Mouse (Mus musculus): Measurements from ENCODE around the gene P2ry12. TPM values are rescaled to one million over a fixed set of nuclear protein-coding genes. Genes with fewer than 3 reads are reported as not detected.

Gene P2ry12
- polyA plus RNA-seq, 1 experiment from 2014 or later: 2.2 TPM

- Histone ChIP-seq H3K36me3 (replicated peaks; ENCODE audit: control insufficient read depth, insufficient read depth, low read depth, low read length) (no peaks in the 10 kb centered on the region), H3K4me3 (ENCODE audit: low read depth, low read length) (no peak overlapping the region), H3K9me3 (replicated peaks; ENCODE audit: control insufficient read depth, low read length) (no peaks in the 10 kb centered on the region), H3K4me1 (ENCODE audit: control insufficient read depth, insufficient read depth, low read length) (no peaks in the 10 kb centered on the region), H3K4me2 (ENCODE audit: low read depth, low read length) (no peak overlapping the region), H3K27ac (replicated peaks; ENCODE audit: low read depth, low read length) (no peak overlapping the region), H3K9ac (replicated peaks; ENCODE audit: low read length) (no peak overlapping the region), H3K27me3 (ENCODE audit: control insufficient read depth, insufficient read depth, low read length) (no peaks in the 10 kb centered on the region)
- DNase-seq (ENCODE audit: low spot score): no peak
- 53% methylated on average over 5 of the region's 5 CpGs for WGBS
- no peak for ATAC-seq (replicated peaks; ENCODE audit: insufficient number of reproducible peaks, low FRiP score, low TSS enrichment, low read depth)
These were observed 1.9 kb downstream of the P2ry12 start for GRCm38 (mm10) chr3:59260745-59261144.

DNA sequence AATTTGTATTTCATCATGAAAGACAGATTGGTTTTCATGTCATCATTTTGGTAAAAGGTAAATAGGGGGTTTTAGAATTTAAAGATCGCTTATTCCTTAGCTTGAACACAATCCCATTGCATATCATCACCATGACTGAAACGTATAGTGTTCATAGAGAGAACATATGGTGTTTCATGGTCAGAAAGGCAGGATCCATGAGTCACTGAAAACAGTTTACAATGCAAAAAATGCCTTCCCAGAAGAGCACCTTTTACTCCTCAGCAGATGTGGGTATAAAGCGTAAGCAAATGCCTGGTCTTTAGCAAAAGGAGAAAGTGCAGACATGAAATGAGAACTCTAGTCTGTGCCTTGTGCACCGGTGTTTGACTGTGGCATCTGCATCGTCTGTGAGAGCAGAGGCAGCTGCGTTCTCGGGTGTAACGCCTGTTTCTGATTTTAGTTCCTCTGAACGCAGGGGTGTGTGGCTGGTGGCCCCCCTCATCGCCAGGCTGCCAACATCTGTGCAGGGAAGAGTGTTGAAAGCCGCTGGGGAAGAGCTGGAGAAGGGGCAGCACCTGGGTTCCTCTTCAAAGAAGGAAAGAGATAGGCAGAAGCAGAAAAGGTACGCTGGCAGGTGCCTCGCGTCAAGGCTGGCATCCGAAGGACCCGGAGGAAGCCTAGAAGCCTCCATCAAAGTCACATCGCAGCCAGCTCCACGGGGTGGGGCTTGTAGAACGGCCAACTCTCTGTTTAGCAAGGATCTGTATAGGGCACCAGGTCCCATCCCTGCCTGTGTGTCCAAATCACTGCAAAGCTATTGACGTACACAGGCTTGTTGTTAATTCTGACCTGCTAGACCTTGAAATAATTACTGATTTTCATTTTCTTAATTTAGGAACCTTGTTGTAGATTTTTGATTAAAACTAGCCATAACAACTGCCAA is 4.7 kb downstream of the P2ry12 start:
- Histone ChIP-seq H3K4me1 (ENCODE audit: control insufficient read depth, insufficient read depth, low read length) (no peaks in the 10 kb centered on the region), H3K4me2 (ENCODE audit: low read depth, low read length) (no peak overlapping the region), H3K27ac (replicated peaks; ENCODE audit: low read depth, low read length) (no peak overlapping the region), H3K9me3 (replicated peaks; ENCODE audit: control insufficient read depth, low read length) (no peaks in the 10 kb centered on the region), H3K27me3 (ENCODE audit: control insufficient read depth, insufficient read depth, low read length) (no peaks in the 10 kb centered on the region), H3K9ac (replicated peaks; ENCODE audit: low read length) (no peak overlapping the region), H3K4me3 (ENCODE audit: low read depth, low read length) (no peak overlapping the region), H3K36me3 (replicated peaks; ENCODE audit: control insufficient read depth, insufficient read depth, low read depth, low read length) (no peaks in the 10 kb centered on the region)
- DNase-seq (ENCODE audit: low spot score) (peak; percentile 53), ATAC-seq (replicated peaks; ENCODE audit: insufficient number of reproducible peaks, low FRiP score, low TSS enrichment, low read depth) (no peak)
- 64% methylated on average over 20 of the region's 20 CpGs for WGBS

- WGBS: 95% methylated on average over 1 of the region's 1 CpGs
- no peaks in the 10 kb centered on the region for H3K27me3 ChIP-seq (ENCODE audit: control insufficient read depth, insufficient read depth, low read length)
- H3K4me1 ChIP-seq (ENCODE audit: control insufficient read depth, insufficient read depth, low read length): no peaks in the 10 kb centered on the region
- no peak overlapping the region for H3K27ac ChIP-seq (replicated peaks; ENCODE audit: low read depth, low read length)
- DNase-seq (ENCODE audit: low spot score): no peak
- no peak overlapping the region for H3K9ac ChIP-seq (replicated peaks; ENCODE audit: low read length)
- no peak overlapping the region for H3K4me3 ChIP-seq (ENCODE audit: low read depth, low read length)
- H3K4me2 ChIP-seq (ENCODE audit: low read depth, low read length): no peak overlapping the region
- ATAC-seq (replicated peaks; ENCODE audit: insufficient number of reproducible peaks, low FRiP score, low TSS enrichment, low read depth): no peak
- H3K36me3 ChIP-seq (replicated peaks; ENCODE audit: control insufficient read depth, insufficient read depth, low read depth, low read length): no peaks in the 10 kb centered on the region
- H3K9me3 ChIP-seq (replicated peaks; ENCODE audit: control insufficient read depth, low read length): no peaks in the 10 kb centered on the region
These were observed 12.2 kb downstream of the P2ry12 start for GRCm38 (mm10) chr3:59250454-59250853.

DNA sequence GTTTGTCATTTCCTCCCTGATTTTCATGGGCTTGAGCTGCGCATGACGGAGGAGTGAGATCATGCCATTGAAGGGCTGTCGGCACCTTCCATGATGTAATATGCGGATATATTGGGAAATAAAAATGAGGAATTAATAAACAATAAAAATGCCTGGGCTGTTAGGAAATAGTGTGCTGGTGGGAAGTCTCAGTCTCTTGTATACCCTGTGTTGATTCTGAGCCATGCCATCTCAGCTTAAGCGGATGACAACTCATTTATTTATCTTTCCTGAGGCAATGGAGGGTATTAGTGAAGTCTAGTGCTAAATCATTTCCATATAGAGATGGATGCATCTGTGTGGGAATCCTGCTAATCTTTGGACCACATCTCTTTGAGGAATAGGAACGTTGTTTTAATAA is 14.6 kb downstream of the P2ry12 start:
- 84% methylated on average over 6 of the region's 6 CpGs for WGBS
- H3K4me3 ChIP-seq (ENCODE audit: low read depth, low read length): no peak overlapping the region
- ATAC-seq (replicated peaks; ENCODE audit: insufficient number of reproducible peaks, low FRiP score, low TSS enrichment, low read depth) (no peak), DNase-seq (ENCODE audit: low spot score) (no peak)
- no peaks in the 10 kb centered on the region for H3K9me3 ChIP-seq (replicated peaks; ENCODE audit: control insufficient read depth, low read length)
- no peak overlapping the region for H3K9ac ChIP-seq (replicated peaks; ENCODE audit: low read length)
- no peak overlapping the region for H3K4me2 ChIP-seq (ENCODE audit: low read depth, low read length)
- H3K27ac ChIP-seq (replicated peaks; ENCODE audit: low read depth, low read length): no peak overlapping the region
- no peaks in the 10 kb centered on the region for H3K27me3 ChIP-seq (ENCODE audit: control insufficient read depth, insufficient read depth, low read length)
- H3K4me1 ChIP-seq (ENCODE audit: control insufficient read depth, insufficient read depth, low read length): no peaks in the 10 kb centered on the region
- H3K36me3 ChIP-seq (replicated peaks; ENCODE audit: control insufficient read depth, insufficient read depth, low read depth, low read length): no peaks in the 10 kb centered on the region

DNA sequence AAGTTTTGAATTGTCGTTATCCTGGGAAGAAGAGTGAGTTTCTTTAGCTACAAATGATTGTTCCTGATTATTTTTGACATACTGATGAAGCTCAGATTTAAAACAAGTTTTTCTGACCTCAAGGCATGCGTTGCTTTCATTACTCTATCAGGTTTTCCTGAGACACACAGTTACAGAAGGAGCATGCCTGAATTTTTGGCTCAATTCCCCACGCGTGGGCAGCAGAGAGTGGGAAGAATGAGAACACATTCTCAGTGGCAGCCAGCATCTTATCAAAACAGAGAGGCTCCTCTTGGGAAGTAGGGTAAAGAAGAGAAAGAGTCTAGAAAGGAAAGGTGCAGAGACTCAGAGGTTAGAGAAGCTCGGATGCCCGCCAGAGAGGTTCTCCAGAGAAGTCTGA is 19.3 kb downstream of the P2ry12 start:
- Histone ChIP-seq H3K4me2 (ENCODE audit: low read depth, low read length) (no peak overlapping the region), H3K4me1 (ENCODE audit: control insufficient read depth, insufficient read depth, low read length) (no peaks in the 10 kb centered on the region), H3K27ac (replicated peaks; ENCODE audit: low read depth, low read length) (no peak overlapping the region), H3K36me3 (replicated peaks; ENCODE audit: control insufficient read depth, insufficient read depth, low read depth, low read length) (no peaks in the 10 kb centered on the region), H3K9me3 (replicated peaks; ENCODE audit: control insufficient read depth, low read length) (no peaks in the 10 kb centered on the region), H3K27me3 (ENCODE audit: control insufficient read depth, insufficient read depth, low read length) (no peaks in the 10 kb centered on the region), H3K4me3 (ENCODE audit: low read depth, low read length) (no peak overlapping the region), H3K9ac (replicated peaks; ENCODE audit: low read length) (no peak overlapping the region)
- 78% methylated on average over 6 of the region's 6 CpGs for whole genome bisulfite sequencing
- ATAC-seq (replicated peaks; ENCODE audit: insufficient number of reproducible peaks, low FRiP score, low TSS enrichment, low read depth) (no peak), DNase-seq (ENCODE audit: low spot score) (no peak)

- no peak for ATAC-seq (replicated peaks; ENCODE audit: insufficient number of reproducible peaks, low FRiP score, low TSS enrichment, low read depth)
- Histone ChIP-seq H3K36me3 (replicated peaks; ENCODE audit: control insufficient read depth, insufficient read depth, low read depth, low read length) (no peaks in the 10 kb centered on the region), H3K9ac (replicated peaks; ENCODE audit: low read length) (no peak overlapping the region), H3K27me3 (ENCODE audit: control insufficient read depth, insufficient read depth, low read length) (no peaks in the 10 kb centered on the region), H3K4me3 (ENCODE audit: low read depth, low read length) (no peak overlapping the region), H3K4me2 (ENCODE audit: low read depth, low read length) (no peak overlapping the region), H3K27ac (replicated peaks; ENCODE audit: low read depth, low read length) (no peak overlapping the region), H3K9me3 (replicated peaks; ENCODE audit: control insufficient read depth, low read length) (no peaks in the 10 kb centered on the region), H3K4me1 (ENCODE audit: control insufficient read depth, insufficient read depth, low read length) (no peaks in the 10 kb centered on the region)
- DNase-seq (ENCODE audit: low spot score): no peak
- WGBS: 65% methylated on average over 5 of the region's 5 CpGs
These were observed 27.8 kb downstream of the P2ry12 start for GRCm38 (mm10) chr3:59234878-59235277.

- no peaks in the 10 kb centered on the region for H3K36me3 ChIP-seq (replicated peaks; ENCODE audit: control insufficient read depth, insufficient read depth, low read depth, low read length)
- H3K9me3 ChIP-seq (replicated peaks; ENCODE audit: control insufficient read depth, low read length): no peaks in the 10 kb centered on the region
- ATAC-seq (replicated peaks; ENCODE audit: insufficient number of reproducible peaks, low FRiP score, low TSS enrichment, low read depth): no peak
- 78% methylated on average over 3 of the region's 3 CpGs for WGBS
- no peak overlapping the region for H3K9ac ChIP-seq (replicated peaks; ENCODE audit: low read length)
- DNase-seq (ENCODE audit: low spot score): peak; percentile 5
- no peak overlapping the region for H3K4me2 ChIP-seq (ENCODE audit: low read depth, low read length)
- no peak overlapping the region for H3K27ac ChIP-seq (replicated peaks; ENCODE audit: low read depth, low read length)
- no peak overlapping the region for H3K4me3 ChIP-seq (ENCODE audit: low read depth, low read length)
- H3K27me3 ChIP-seq (ENCODE audit: control insufficient read depth, insufficient read depth, low read length): no peaks in the 10 kb centered on the region
- H3K4me1 ChIP-seq (ENCODE audit: control insufficient read depth, insufficient read depth, low read length): no peaks in the 10 kb centered on the region
These were observed 31.8 kb downstream of the P2ry12 start for GRCm38 (mm10) chr3:59230912-59231311.

GRCm38 (mm10) chr3:59228730-59229551 is 33.7 kb downstream of the P2ry12 start:
- 55% methylated on average over 10 of the region's 10 CpGs for WGBS
- Histone ChIP-seq H3K4me3 (ENCODE audit: low read depth, low read length) (no peak overlapping the region), H3K9me3 (replicated peaks; ENCODE audit: control insufficient read depth, low read length) (no peaks in the 10 kb centered on the region), H3K27me3 (ENCODE audit: control insufficient read depth, insufficient read depth, low read length) (no peaks in the 10 kb centered on the region), H3K27ac (replicated peaks; ENCODE audit: low read depth, low read length) (no peak overlapping the region), H3K4me2 (ENCODE audit: low read depth, low read length) (no peak overlapping the region), H3K4me1 (ENCODE audit: control insufficient read depth, insufficient read depth, low read length) (no peaks in the 10 kb centered on the region), H3K36me3 (replicated peaks; ENCODE audit: control insufficient read depth, insufficient read depth, low read depth, low read length) (no peaks in the 10 kb centered on the region), H3K9ac (replicated peaks; ENCODE audit: low read length) (no peak overlapping the region)
- ATAC-seq (replicated peaks; ENCODE audit: insufficient number of reproducible peaks, low FRiP score, low TSS enrichment, low read depth): no peak
- DNase-seq (ENCODE audit: low spot score): no peak
